Mouse (Mus musculus) NIH3T3 (cell line): ENCODE measurements around the gene 1700001O22Rik.
A peak's percentile ranks its signal among the peaks of the same experiment; 100 is the strongest.

Experiments
- DNase-seq: peaks from one replicate; pipeline ENCODE4 v3.0.0-alpha.2; 2012; ENCODE audit warnings: low read depth

Gene 1700001O22Rik

GRCm38 (mm10) chr2:30779241-30779640, 24.2 kb downstream of the 1700001O22Rik start:
- DNase-seq = peak; percentile 32

- DNase-seq = no peak
Observed at GRCm38 (mm10) chr2:30778235-30778634, 25.2 kb downstream of the 1700001O22Rik start.

- no peak for DNase-seq
Observed at GRCm38 (mm10) chr2:30777266-30777665, 26.2 kb downstream of the 1700001O22Rik start.

- DNase-seq = peak; percentile 44
Observed at GRCm38 (mm10) chr2:30775955-30776354, 27.5 kb downstream of the 1700001O22Rik start.

GRCm38 (mm10) chr2:30773313-30774005, 30.0 kb downstream of the 1700001O22Rik start:
- no peak for DNase-seq

- DNase-seq = peak; percentile 85
Observed at GRCm38 (mm10) chr2:30772581-30773312, 30.7 kb downstream of the 1700001O22Rik start.

GRCm38 (mm10) chr2:30771806-30772460, 31.5 kb downstream of the 1700001O22Rik start:
- DNase-seq = peak; percentile 87

GRCm38 (mm10) chr2:30771368-30771805, 32.1 kb downstream of the 1700001O22Rik start:
- no peak for DNase-seq

- DNase-seq = peak; percentile 50
Observed at GRCm38 (mm10) chr2:30769187-30769586, 34.3 kb downstream of the 1700001O22Rik start.

GRCm38 (mm10) chr2:30768529-30768928, 34.9 kb downstream of the 1700001O22Rik start:
- no peak for DNase-seq

GRCm38 (mm10) chr2:30767626-30768240, 35.7 kb downstream of the 1700001O22Rik start:
- no peak for DNase-seq

- no peak for DNase-seq
Observed at GRCm38 (mm10) chr2:30766446-30766845, 37.0 kb downstream of the 1700001O22Rik start.

- DNase-seq = peak; percentile 70
Observed at GRCm38 (mm10) chr2:30760706-30761105, 42.8 kb downstream of the 1700001O22Rik start.

- peak; percentile 56 for DNase-seq
Observed at GRCm38 (mm10) chr2:30759858-30760547, 43.5 kb downstream of the 1700001O22Rik start.

- no peak for DNase-seq
Observed at GRCm38 (mm10) chr2:30759442-30759841, 44.0 kb downstream of the 1700001O22Rik start.

GRCm38 (mm10) chr2:30759088-30759374, 44.4 kb downstream of the 1700001O22Rik start:
- no peak for DNase-seq

- DNase-seq = peak; percentile 90
Observed at GRCm38 (mm10) chr2:30758341-30759087, 44.9 kb downstream of the 1700001O22Rik start.

GRCm38 (mm10) chr2:30756962-30757715, 46.3 kb downstream of the 1700001O22Rik start:
- DNase-seq = no peak

- DNase-seq = no peak
Observed at GRCm38 (mm10) chr2:30755985-30756765, 47.3 kb downstream of the 1700001O22Rik start.

GRCm38 (mm10) chr2:30754831-30755230, 48.6 kb downstream of the 1700001O22Rik start:
- no peak for DNase-seq
